8 mouse cellular contexts compared by ENCODE assay signal in the genomic region with DNA sequence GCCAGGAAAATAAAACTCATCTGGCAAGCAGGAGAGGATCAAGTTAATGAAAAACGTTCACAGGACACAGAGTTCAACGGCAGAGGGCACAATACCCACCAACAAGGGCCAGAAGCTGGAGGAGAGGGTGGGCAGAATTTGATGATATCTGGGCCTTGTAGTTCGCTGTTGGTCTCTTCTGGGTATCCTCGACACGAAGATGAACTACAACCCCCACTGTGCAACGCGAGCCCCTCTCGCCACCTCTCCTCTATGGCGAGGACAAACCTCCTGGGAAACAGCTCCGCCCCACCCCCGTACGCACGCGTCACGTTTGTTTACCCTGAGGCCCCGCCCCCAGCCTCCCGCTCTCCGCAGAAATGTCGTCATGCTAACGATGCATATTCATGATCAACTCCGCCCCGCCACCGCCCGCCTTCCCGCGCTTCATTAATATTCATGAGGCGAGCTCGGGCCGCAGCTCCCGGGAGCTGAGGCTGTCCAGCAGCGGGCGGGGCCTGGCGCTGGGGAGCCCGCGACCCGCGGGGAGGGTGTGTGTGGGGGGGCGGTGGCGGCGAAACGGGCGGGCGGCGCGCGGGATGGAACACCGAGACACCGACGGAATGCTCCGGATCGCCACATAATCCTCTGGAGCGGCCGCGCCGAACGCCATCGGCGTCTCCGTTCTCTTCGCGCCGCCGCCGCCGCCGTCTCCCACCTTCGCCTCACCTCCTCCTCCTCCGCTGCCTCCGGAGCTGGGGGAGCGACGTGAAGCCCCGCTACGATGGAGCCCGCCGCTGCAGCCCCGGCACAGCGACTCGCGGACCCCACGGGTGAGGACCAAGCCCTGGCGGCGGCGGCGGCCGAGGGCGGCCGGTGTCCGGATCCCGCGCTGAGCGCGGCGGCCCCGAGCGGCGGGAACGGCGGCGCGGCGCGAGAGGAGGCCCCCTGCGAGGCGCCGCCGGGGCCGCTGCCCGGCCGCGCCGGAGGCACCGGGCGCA. TPM values are rescaled to one million over a fixed set of nuclear protein-coding genes. Genes with fewer than 3 reads are reported as not detected.
DNase-seq lines count a peak whose midpoint lies in the region; ATAC-seq lines count a peak whose summit lies in the region.

TSS of gene Phlpp1 (plus strand) at position 512 of the 980 bp plus-strand sequence.

- H3K4me3 ChIP-seq in hindbrain, embryonic 11.5 days (ENCODE audit: low read depth, low read length) = peak within 1 kb of the TSS; percentile 96

- no peaks in the 10 kb centered on the region for H3K36me3 ChIP-seq in hindbrain, embryonic 11.5 days (ENCODE audit: control insufficient read depth, insufficient read depth, low read length)

- DNase-seq in Muller cell, postnatal 12 days (ENCODE audit: inconsistent ontology term) = peak; percentile 100
- DNase-seq in cerebellum, adult 9-11 months = peak; percentile 100
- DNase-seq in frontal cortex, adult 2 months (ENCODE audit: extremely low spot score in 1 of 2, low spot score in 1 of 2) = peak; percentile 100
- DNase-seq in hindbrain, embryonic 11.5 days (ENCODE audit: low spot score) = peak; percentile 100
- peak; percentile 99 to 100 for DNase-seq in layer of hippocampus, postnatal 10 days (ENCODE audit: low spot score in 2 of 2)
- DNase-seq in lung, postnatal 10 days = peak; percentile 100
- peak; percentile 100 for DNase-seq in ovary, postnatal 36 days (ENCODE audit: low spot score)
- DNase-seq in thymus, postnatal 25 days = peak; percentile 99

- H3K27ac ChIP-seq in hindbrain, embryonic 11.5 days (ENCODE audit: low read depth, low read length) = peak within 1 kb of the TSS; percentile 90

- H3K4me2 ChIP-seq in hindbrain, embryonic 11.5 days (replicated peaks; ENCODE audit: low read depth, low read length) = peak within 1 kb of the TSS; percentile 84

- peak within 1 kb of the TSS; percentile 96 for H3K9ac ChIP-seq in hindbrain, embryonic 11.5 days (ENCODE audit: low read depth, low read length)

- no peaks in the 10 kb centered on the region for H3K9me3 ChIP-seq in hindbrain, embryonic 11.5 days (ENCODE audit: control insufficient read depth, low read length)

- peaks cover 2% of the 10 kb centered on the region; the same call in 1 of the 2 replicates for H3K4me1 ChIP-seq in hindbrain, embryonic 11.5 days (replicated peaks; ENCODE audit: control insufficient read depth, insufficient read depth, low read length)

- no peaks in the 10 kb centered on the region for H3K27me3 ChIP-seq in hindbrain, embryonic 11.5 days (ENCODE audit: control insufficient read depth, insufficient read depth, low read length)

- under 1% methylated on average over 96 of the region's 113 CpGs for WGBS in hindbrain, embryonic 11.5 days

- ATAC-seq in hindbrain, embryonic 11.5 days (ENCODE audit: low FRiP score) = peak; percentile 98

RNA-seq across cellular contexts. Expression of gene Phlpp1, which starts in this region (rescaled TPM):
- polyA plus RNA-seq in frontal cortex, adult 2 months (2012; rRNA removed) = 35.2 and 39.1 TPM in 2 replicates
- 7.6 and 9.8 TPM in 2 replicates for polyA plus RNA-seq in hindbrain, embryonic 11.5 days (2014; fragmentation: Nextera tagmentation; extraction: Ambion mirVana)
- 10 to 100 TPM; 56.4 to 64.3 TPM for total RNA-seq in layer of hippocampus, postnatal 10 days (2021)

Comparison
In these comparisons a context has a peak if more than half of its experiments do, and no peak if none do; other contexts are left out.
1. Peak in every context shown above with its lines: DNase-seq, ATAC-seq, H3K4me3 ChIP-seq and H3K27ac ChIP-seq.